Mouse (Mus musculus): ENCODE results near the gene Rbmx. TPM values are rescaled to one million over a fixed set of nuclear protein-coding genes. Genes with fewer than 3 reads are reported as not detected.

Gene Rbmx
- polyA plus RNA-seq, 1 experiment: 25.5 TPM

- H3K27me3 ChIP-seq (ENCODE audit: control insufficient read depth, insufficient read depth, insufficient read length): no peaks in the 10 kb centered on the region
- H3ac ChIP-seq (ENCODE audit: control insufficient read depth, insufficient read length, low read depth): no peak overlapping the region
- TF ChIP-seq USF1 (IDR thresholded peaks at IDR 0.05; ENCODE audit: low read depth) (no peak), MAX (IDR thresholded peaks at IDR 0.05) (no peak), CTCF (IDR thresholded peaks at IDR 0.05; ENCODE audit: control insufficient read depth, insufficient read depth, insufficient read length) (no peak), FOSL1 (IDR thresholded peaks at IDR 0.05; ENCODE audit: insufficient read depth, low read length, poor library complexity, severe bottlenecking) (no peak), MYOD1 (IDR thresholded peaks at IDR 0.05; ENCODE audit: control insufficient read depth, insufficient read length, low read depth) (no peak), CEBPB (IDR thresholded peaks at IDR 0.05; ENCODE audit: low read depth) (no peak), MYOG (IDR thresholded peaks at IDR 0.05; ENCODE audit: control insufficient read depth, extremely low read depth, insufficient read length) (no peak)
- no peaks in the 10 kb centered on the region for H3K79me3 ChIP-seq (ENCODE audit: low read depth)
- H3K36me3 ChIP-seq (ENCODE audit: control insufficient read depth, insufficient read depth): peaks cover 6% of the 10 kb centered on the region
- no peaks in the 10 kb centered on the region for H3K79me2 ChIP-seq (ENCODE audit: control insufficient read depth, insufficient read depth)
- H3K4me3 ChIP-seq (ENCODE audit: insufficient read depth, poor library complexity, severe bottlenecking): no peak overlapping the region
These were observed 19.9 kb downstream of the Rbmx start for GRCm38 (mm10) chrX:57372965-57373364.

DNA sequence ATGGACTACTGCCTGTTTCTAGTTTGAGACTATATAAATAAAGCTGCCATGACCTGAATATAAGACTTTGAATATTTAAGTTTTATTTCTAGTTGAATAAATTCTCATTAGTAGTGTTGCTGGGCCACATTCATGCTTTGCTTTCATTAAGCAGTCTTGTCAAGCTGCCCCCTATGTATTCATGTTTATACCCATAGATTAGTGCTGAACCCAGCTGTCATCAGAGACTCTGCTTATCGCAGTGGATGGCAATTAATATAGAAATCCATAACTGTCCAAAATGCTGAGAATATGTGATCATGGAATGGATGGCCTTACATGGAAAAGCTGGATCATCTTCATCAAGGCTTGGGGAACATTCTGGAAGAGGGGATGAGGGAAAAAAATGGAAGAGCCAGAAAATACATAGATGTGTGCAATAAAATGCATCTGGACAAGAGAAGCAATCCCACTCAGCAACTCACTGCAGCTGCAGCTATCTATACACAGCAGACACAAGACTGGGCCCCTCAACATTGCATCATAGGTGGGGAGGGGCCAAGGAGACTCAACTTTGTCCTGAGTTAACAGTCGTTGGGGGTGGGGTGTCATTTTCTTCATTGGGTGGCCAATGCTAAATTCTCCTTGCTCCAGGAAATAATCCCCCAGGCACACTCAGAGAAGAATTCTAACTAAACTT lies 27.8 kb downstream of the Rbmx start:
- Histone ChIP-seq H3K27me3 (ENCODE audit: control insufficient read depth, insufficient read depth, insufficient read length) (no peaks in the 10 kb centered on the region), H3ac (ENCODE audit: control insufficient read depth, insufficient read length, low read depth) (no peak overlapping the region), H3K4me3 (ENCODE audit: insufficient read depth, poor library complexity, severe bottlenecking) (no peak overlapping the region), H3K79me2 (ENCODE audit: control insufficient read depth, insufficient read depth) (no peaks in the 10 kb centered on the region), H3K36me3 (ENCODE audit: control insufficient read depth, insufficient read depth) (no peaks in the 10 kb centered on the region), H3K79me3 (ENCODE audit: low read depth) (no peaks in the 10 kb centered on the region)
- TF ChIP-seq CEBPB (IDR thresholded peaks at IDR 0.05; ENCODE audit: low read depth): no peak

- TF ChIP-seq CTCF (IDR thresholded peaks at IDR 0.05; ENCODE audit: control insufficient read depth, insufficient read depth, insufficient read length) (no peak), MAX (IDR thresholded peaks at IDR 0.05) (no peak), MYOD1 (IDR thresholded peaks at IDR 0.05; ENCODE audit: control insufficient read depth, insufficient read length, low read depth) (no peak), MYOG (IDR thresholded peaks at IDR 0.05; ENCODE audit: control insufficient read depth, extremely low read depth, insufficient read length) (no peak), CEBPB (IDR thresholded peaks at IDR 0.05; ENCODE audit: low read depth) (no peak), USF1 (IDR thresholded peaks at IDR 0.05; ENCODE audit: low read depth) (no peak), FOSL1 (IDR thresholded peaks at IDR 0.05; ENCODE audit: insufficient read depth, low read length, poor library complexity, severe bottlenecking) (no peak)
- H3K79me2 ChIP-seq (ENCODE audit: control insufficient read depth, insufficient read depth): no peaks in the 10 kb centered on the region
- H3K4me3 ChIP-seq (ENCODE audit: insufficient read depth, poor library complexity, severe bottlenecking): no peak overlapping the region
- no peaks in the 10 kb centered on the region for H3K36me3 ChIP-seq (ENCODE audit: control insufficient read depth, insufficient read depth)
- no peak overlapping the region for H3ac ChIP-seq (ENCODE audit: control insufficient read depth, insufficient read length, low read depth)
- H3K27me3 ChIP-seq (ENCODE audit: control insufficient read depth, insufficient read depth, insufficient read length): no peaks in the 10 kb centered on the region
- H3K79me3 ChIP-seq (ENCODE audit: low read depth): no peaks in the 10 kb centered on the region
These were observed 33.5 kb downstream of the Rbmx start for GRCm38 (mm10) chrX:57359316-57359715.

DNA sequence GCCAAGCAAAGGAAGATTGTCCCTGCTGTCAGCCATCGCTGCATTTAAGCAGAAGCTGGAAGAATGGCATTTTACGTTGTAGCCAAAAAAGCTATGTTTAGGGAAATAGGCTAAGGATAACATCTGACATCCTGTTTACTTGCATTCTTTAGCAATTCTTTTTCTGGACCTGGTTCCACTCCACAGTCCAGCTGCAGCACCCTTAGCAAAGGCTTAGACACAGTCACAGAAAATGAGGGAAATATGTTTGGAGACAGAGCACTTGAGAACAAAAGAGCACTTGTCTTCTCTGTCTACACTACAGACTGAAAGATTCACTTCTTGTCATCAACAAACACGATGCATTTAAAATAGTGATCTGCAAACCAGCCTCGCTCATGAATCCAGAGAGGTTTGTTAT lies 53.6 kb downstream of the Rbmx start:
- Histone ChIP-seq H3ac (ENCODE audit: control insufficient read depth, insufficient read length, low read depth) (no peak overlapping the region), H3K79me2 (ENCODE audit: control insufficient read depth, insufficient read depth) (no peaks in the 10 kb centered on the region), H3K4me3 (ENCODE audit: insufficient read depth, poor library complexity, severe bottlenecking) (no peak overlapping the region), H3K79me3 (ENCODE audit: low read depth) (no peaks in the 10 kb centered on the region), H3K27me3 (ENCODE audit: control insufficient read depth, insufficient read depth, insufficient read length) (no peaks in the 10 kb centered on the region), H3K36me3 (ENCODE audit: control insufficient read depth, insufficient read depth) (no peaks in the 10 kb centered on the region)
- TF ChIP-seq MYOD1 (IDR thresholded peaks at IDR 0.05; ENCODE audit: control insufficient read depth, insufficient read length, low read depth): no peak
- TF ChIP-seq MYOG (IDR thresholded peaks at IDR 0.05; ENCODE audit: control insufficient read depth, extremely low read depth, insufficient read length): no peak

DNA sequence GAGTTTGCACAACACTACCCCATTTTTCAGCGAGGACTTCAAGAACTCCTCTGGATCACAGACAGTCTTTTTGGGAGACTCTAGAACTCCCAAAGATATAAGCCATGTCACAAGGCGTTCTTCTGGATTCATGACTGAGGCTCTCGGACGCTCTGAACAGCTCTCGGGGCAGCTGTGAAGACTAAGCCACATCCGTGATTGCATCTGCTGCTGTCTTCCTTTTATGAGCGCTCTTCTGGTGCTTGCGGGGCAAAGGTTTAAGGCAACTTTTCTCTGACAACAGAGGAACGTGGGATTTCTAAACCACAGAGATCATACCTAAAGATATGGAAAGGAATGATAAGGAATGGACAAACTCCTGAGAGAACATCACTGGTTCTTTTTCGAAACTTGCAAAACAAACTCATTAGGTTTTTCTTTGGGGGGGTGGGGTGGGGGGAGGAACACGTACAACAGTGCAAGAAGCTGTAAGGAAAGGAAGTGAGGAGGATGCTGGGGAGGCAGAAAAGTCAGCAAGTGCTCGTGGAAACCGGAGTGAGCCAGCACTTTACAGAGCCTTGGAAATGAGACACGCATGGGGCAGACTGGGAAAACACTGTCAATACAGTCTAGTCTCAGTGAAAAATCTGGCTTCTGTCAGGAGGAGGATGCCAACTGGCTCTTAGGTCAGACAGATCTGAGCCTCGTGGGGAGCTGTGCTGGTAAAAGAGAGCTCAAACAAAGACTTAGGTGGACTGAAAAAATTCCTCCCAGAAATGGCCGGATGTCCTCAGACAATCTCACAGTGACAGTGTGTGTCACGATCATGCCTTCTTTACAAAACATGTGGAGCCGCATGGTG lies 54.2 kb downstream of the Rbmx start, which contains the start of gene Arhgef6:
TSS of gene Arhgef6 (minus strand) at position 359 of the 841 bp plus-strand sequence.
- no peak within 1 kb of the TSS for H3ac ChIP-seq (ENCODE audit: control insufficient read depth, insufficient read length, low read depth)
- TF ChIP-seq CEBPB (IDR thresholded peaks at IDR 0.05; ENCODE audit: low read depth) (no peak), MYOG (IDR thresholded peaks at IDR 0.05; ENCODE audit: control insufficient read depth, extremely low read depth, insufficient read length) (no peak), FOSL1 (IDR thresholded peaks at IDR 0.05; ENCODE audit: insufficient read depth, low read length, poor library complexity, severe bottlenecking) (no peak), CTCF (IDR thresholded peaks at IDR 0.05; ENCODE audit: control insufficient read depth, insufficient read depth, insufficient read length) (no peak), USF1 (IDR thresholded peaks at IDR 0.05; ENCODE audit: low read depth) (no peak), MYOD1 (IDR thresholded peaks at IDR 0.05; ENCODE audit: control insufficient read depth, insufficient read length, low read depth) (no peak), MAX (IDR thresholded peaks at IDR 0.05) (no peak)
- no peaks in the 10 kb centered on the region for H3K27me3 ChIP-seq (ENCODE audit: control insufficient read depth, insufficient read depth, insufficient read length)
- no peaks in the 10 kb centered on the region for H3K79me2 ChIP-seq (ENCODE audit: control insufficient read depth, insufficient read depth)
- no peaks in the 10 kb centered on the region for H3K79me3 ChIP-seq (ENCODE audit: low read depth)
- no peaks in the 10 kb centered on the region for H3K36me3 ChIP-seq (ENCODE audit: control insufficient read depth, insufficient read depth)
- H3K4me3 ChIP-seq (ENCODE audit: insufficient read depth, poor library complexity, severe bottlenecking): no peak within 1 kb of the TSS

DNA sequence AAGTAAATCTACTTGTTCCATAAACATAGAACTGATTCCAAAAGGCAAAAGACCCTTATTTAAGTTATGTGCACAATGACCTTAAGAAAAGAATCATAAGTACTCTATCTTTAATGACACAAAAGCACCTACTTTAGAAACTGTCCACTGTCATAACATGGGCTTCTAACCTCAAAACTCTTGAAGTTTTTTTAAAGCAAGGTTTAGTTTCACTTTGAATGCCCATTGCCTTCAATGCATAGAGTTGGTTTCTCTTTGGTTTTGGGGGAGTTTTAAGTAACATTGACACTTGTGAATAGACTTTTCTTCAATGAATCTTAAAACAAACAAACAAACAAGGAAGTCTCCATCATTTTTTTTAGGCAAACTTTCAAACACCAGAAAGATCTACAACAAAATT lies 55.3 kb downstream of the Rbmx start:
- H3K79me2 ChIP-seq (ENCODE audit: control insufficient read depth, insufficient read depth): no peaks in the 10 kb centered on the region
- no peaks in the 10 kb centered on the region for H3K36me3 ChIP-seq (ENCODE audit: control insufficient read depth, insufficient read depth)
- H3K4me3 ChIP-seq (ENCODE audit: insufficient read depth, poor library complexity, severe bottlenecking): no peak overlapping the region
- TF ChIP-seq CTCF (IDR thresholded peaks at IDR 0.05; ENCODE audit: control insufficient read depth, insufficient read depth, insufficient read length) (no peak), FOSL1 (IDR thresholded peaks at IDR 0.05; ENCODE audit: insufficient read depth, low read length, poor library complexity, severe bottlenecking) (no peak), CEBPB (IDR thresholded peaks at IDR 0.05; ENCODE audit: low read depth) (no peak), MYOG (IDR thresholded peaks at IDR 0.05; ENCODE audit: control insufficient read depth, extremely low read depth, insufficient read length) (no peak), USF1 (IDR thresholded peaks at IDR 0.05; ENCODE audit: low read depth) (no peak), MYOD1 (IDR thresholded peaks at IDR 0.05; ENCODE audit: control insufficient read depth, insufficient read length, low read depth) (no peak), MAX (IDR thresholded peaks at IDR 0.05) (no peak)
- no peak overlapping the region for H3ac ChIP-seq (ENCODE audit: control insufficient read depth, insufficient read length, low read depth)
- no peaks in the 10 kb centered on the region for H3K27me3 ChIP-seq (ENCODE audit: control insufficient read depth, insufficient read depth, insufficient read length)
- no peaks in the 10 kb centered on the region for H3K79me3 ChIP-seq (ENCODE audit: low read depth)
